Mouse (Mus musculus) kidney, postnatal 0 days (tissue): ENCODE measurements around the gene Slc25a47. TPM values are rescaled to one million over a fixed set of nuclear protein-coding genes. Genes with fewer than 3 reads are reported as not detected.

Experiments
- ATAC-seq: fragments of 200-750 bp; cut with Nextera tagmentation; replicated peaks from 2 replicates; pipeline ENCODE4 v1.8.0; 2017; ENCODE audit warnings: low read depth, moderate number of reproducible peaks, moderate TSS enrichment, moderate library complexity; ENCODE audit not compliant: low FRiP score
- DNase-seq: peaks from one replicate; pipeline ENCODE4 v3.0.0-alpha.2; 2016; ENCODE audit warnings: low spot score
- H3K27ac ChIP-seq: fragments of 300-500 bp; sonication (generic); 2 replicates; pipeline ENCODE4 v1.5.1; 2014; ENCODE audit warnings: mild to moderate bottlenecking
- H3K27me3 ChIP-seq: fragments of 300-500 bp; sonication (generic); 2 replicates; pipeline ENCODE4 v1.6.1; 2014; ENCODE audit warnings: low read length, mixed read lengths; ENCODE audit not compliant: insufficient read depth
- H3K36me3 ChIP-seq: fragments of 300-500 bp; sonication (generic); 2 replicates; pipeline ENCODE4 v1.6.1; 2014; ENCODE audit warnings: low read length, mixed read lengths; ENCODE audit not compliant: insufficient read depth
- H3K4me1 ChIP-seq: fragments of 300-500 bp; sonication (generic); replicated peaks from 2 replicates; pipeline ENCODE4 v1.6.1; 2014; ENCODE audit warnings: antibody characterized with exemption, low read length, mixed read lengths; ENCODE audit not compliant: insufficient read depth
- H3K4me2 ChIP-seq: fragments of 300-500 bp; sonication (generic); 2 replicates; pipeline ENCODE4 v1.6.1; 2014; ENCODE audit warnings: mild to moderate bottlenecking, low read length, moderate library complexity, mixed read lengths
- H3K4me3 ChIP-seq: fragments of 300-500 bp; sonication (generic); replicated peaks from 2 replicates; pipeline ENCODE4 v1.5.1; 2014; ENCODE audit warnings: low read depth, low read length
- H3K9ac ChIP-seq: fragments of 300-500 bp; sonication (generic); 2 replicates; pipeline ENCODE4 v1.6.1; 2014; ENCODE audit warnings: low read depth, low read length
- H3K9me3 ChIP-seq: fragments of 300-500 bp; sonication (generic); replicated peaks from 2 replicates; pipeline ENCODE4 v1.6.1; 2016; ENCODE audit warnings: low read length, inconsistent platforms, mixed read lengths
- CTCF ChIP-seq: IDR thresholded peaks from 2 replicates; pipeline ENCODE4 v1.5.1; 2016; ENCODE audit warnings: antibody characterized with exemption, low read depth, mild to moderate bottlenecking, moderate library complexity
- WGBS: fragments of 180-500 bp; shearing (Covaris S2); extraction: QIAGEN DNeasy Blood & Tissue Kit; methylation state at CpG from one replicate; pipeline ENCODE4 v1.1.7; 2014; 5-methylcytosine and 5-hydroxymethylcytosine counted together
- polyA plus RNA-seq: library from polyadenylated mRNA; unstranded; fragments of >200 nt; fragmentation: Nextera tagmentation; extraction: Ambion mirVana; gene quantifications from 2 replicates; pipeline ENCODE4 v1.2.1, GENCODE M21; 2015

The Slc25a47 gene
- polyA plus RNA-seq, 1 experiment from 2014 or later: 7.1 TPM

- H3K4me3 ChIP-seq: no peak overlapping the region
- no peak for TF ChIP-seq CTCF
- H3K36me3 ChIP-seq: peaks cover 4% of the 10 kb centered on the region; the same call in 1 of the 2 replicates
- H3K27ac ChIP-seq: no peak overlapping the region
- no peak for ATAC-seq
- no peaks in the 10 kb centered on the region for H3K9me3 ChIP-seq
- WGBS: 80% methylated on average over 6 of the region's 6 CpGs
- no peak for DNase-seq
- no peak overlapping the region for H3K4me2 ChIP-seq
- H3K4me1 ChIP-seq: peaks cover 26% of the 10 kb centered on the region
- H3K9ac ChIP-seq: no peak overlapping the region
- no peaks in the 10 kb centered on the region for H3K27me3 ChIP-seq
Measured at GRCm38 (mm10) chr12:108830358-108830757, 5.5 kb upstream of the Slc25a47 start.

GRCm38 (mm10) chr12:108831966-108832643, 3.7 kb upstream of the Slc25a47 start:
- H3K27ac ChIP-seq: no peak overlapping the region
- peak overlapping the region; percentile 18; the same call in 1 of the 2 replicates for H3K4me2 ChIP-seq
- no peaks in the 10 kb centered on the region for H3K27me3 ChIP-seq
- WGBS: 25% methylated on average over 9 of the region's 9 CpGs
- H3K36me3 ChIP-seq: peaks cover 1% of the 10 kb centered on the region; the same call in 1 of the 2 replicates
- no peaks in the 10 kb centered on the region for H3K9me3 ChIP-seq
- H3K4me1 ChIP-seq: peaks cover 34% of the 10 kb centered on the region
- DNase-seq (peak; percentile 84), ATAC-seq (no peak)
- no peak for TF ChIP-seq CTCF
- no peak overlapping the region for H3K9ac ChIP-seq
- H3K4me3 ChIP-seq: no peak overlapping the region

GRCm38 (mm10) chr12:108832851-108833250, 3.0 kb upstream of the Slc25a47 start:
- ATAC-seq (no peak), DNase-seq (no peak)
- H3K4me2 ChIP-seq: no peak overlapping the region
- no peaks in the 10 kb centered on the region for H3K27me3 ChIP-seq
- no peak overlapping the region for H3K9ac ChIP-seq
- TF ChIP-seq CTCF: no peak
- WGBS: 74% methylated on average over 8 of the region's 8 CpGs
- no peaks in the 10 kb centered on the region for H3K36me3 ChIP-seq
- H3K4me3 ChIP-seq: no peak overlapping the region
- H3K27ac ChIP-seq: no peak overlapping the region
- H3K4me1 ChIP-seq: peaks cover 41% of the 10 kb centered on the region
- H3K9me3 ChIP-seq: no peaks in the 10 kb centered on the region

- Histone ChIP-seq H3K4me1 (peaks cover 45% of the 10 kb centered on the region), H3K4me2 (no peak overlapping the region), H3K9ac (no peak overlapping the region), H3K27me3 (no peaks in the 10 kb centered on the region), H3K27ac (no peak overlapping the region), H3K36me3 (no peaks in the 10 kb centered on the region), H3K4me3 (no peak overlapping the region), H3K9me3 (no peaks in the 10 kb centered on the region)
- DNase-seq (no peak), ATAC-seq (no peak)
- TF ChIP-seq CTCF: no peak
- 85% methylated on average over 3 of the region's 3 CpGs for WGBS
Measured at GRCm38 (mm10) chr12:108833408-108833807, 2.4 kb upstream of the Slc25a47 start.

- H3K9ac ChIP-seq: no peak overlapping the region
- peaks cover 45% of the 10 kb centered on the region for H3K4me1 ChIP-seq
- no peak overlapping the region for H3K4me2 ChIP-seq
- no peak for ATAC-seq
- WGBS: 62% methylated on average over 3 of the region's 3 CpGs
- no peak for TF ChIP-seq CTCF
- no peaks in the 10 kb centered on the region for H3K36me3 ChIP-seq
- no peak for DNase-seq
- H3K4me3 ChIP-seq: no peak overlapping the region
- no peaks in the 10 kb centered on the region for H3K27me3 ChIP-seq
- no peaks in the 10 kb centered on the region for H3K9me3 ChIP-seq
- H3K27ac ChIP-seq: no peak overlapping the region
Measured at GRCm38 (mm10) chr12:108834337-108834736, 1.5 kb upstream of the Slc25a47 start.

- no peak overlapping the region for H3K27ac ChIP-seq
- DNase-seq (no peak), ATAC-seq (no peak)
- peak overlapping the region; percentile 58 for H3K4me3 ChIP-seq
- H3K4me1 ChIP-seq: peaks cover 45% of the 10 kb centered on the region
- H3K9me3 ChIP-seq: no peaks in the 10 kb centered on the region
- no peaks in the 10 kb centered on the region for H3K27me3 ChIP-seq
- peak overlapping the region; percentile 94 for H3K4me2 ChIP-seq
- TF ChIP-seq CTCF: no peak
- no peaks in the 10 kb centered on the region for H3K36me3 ChIP-seq
- 45% methylated on average over 5 of the region's 5 CpGs for WGBS
- H3K9ac ChIP-seq: peak overlapping the region; percentile 76; the same call in 1 of the 2 replicates
Measured at GRCm38 (mm10) chr12:108834786-108835185, 1.1 kb upstream of the Slc25a47 start.
